Mouse (Mus musculus) kidney, adult 2 months (tissue): ENCODE results near the gene Trib3.

Source experiments
- CTCF ChIP-seq: fragments of 200-500 bp; conservative IDR thresholded peaks from 2 replicates; pipeline ENCODE4 v1.5.1; 2011; ENCODE audit warnings: low read depth, mild to moderate bottlenecking, control low read depth, low read length, moderate library complexity, mixed read lengths; ENCODE audit not compliant: insufficient read depth, insufficient read length
- POLR2A ChIP-seq: fragments of 200-500 bp; IDR thresholded peaks from one replicate; pipeline ENCODE4 v1.6.1; 2011; ENCODE audit warnings: low read depth, low read length, control low read depth

DNA sequence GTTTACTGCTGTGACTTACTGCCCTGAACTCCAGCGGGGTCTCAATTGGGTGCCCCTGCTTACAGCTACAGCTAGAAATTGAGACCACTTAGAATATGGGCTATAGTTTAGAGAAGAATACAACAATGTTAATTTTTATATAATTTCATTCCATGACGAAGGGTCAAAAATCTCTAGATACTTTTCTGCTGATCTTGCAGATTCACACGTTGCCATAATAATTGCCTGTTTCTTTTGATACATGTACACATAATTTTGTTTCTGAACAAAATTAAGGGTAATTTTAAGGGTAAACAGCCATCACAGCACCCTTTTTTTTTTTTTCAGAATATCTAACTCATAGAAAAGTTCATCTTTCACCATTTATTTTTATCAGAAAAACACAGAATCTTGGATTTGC lies 36.6 kb downstream of the Trib3 start:
- TF ChIP-seq CTCF (no peak), POLR2A (no peak)
